10 mouse cellular contexts compared by ENCODE assay signal in genomic region chr4:149789421-149790194, GRCm38 (mm10). TPM values are rescaled to one million over a fixed set of nuclear protein-coding genes. Genes with fewer than 3 reads are reported as not detected.
DNase-seq lines count a peak whose midpoint lies in the region; ATAC-seq and TF ChIP-seq lines count a peak whose summit lies in the region.
"Had no signal": no experiment of that assay in that cellular context is flagged by ENCODE, and none has a peak within 500 bp of the region (broad histone marks: within the 10 kb centered on the region; RNA-seq: fewer than 3 reads in every experiment).

No protein-coding gene starts in this region.

- no peak for TF ChIP-seq POLR2A in MEL (IDR thresholded peaks at IDR 0.05; ENCODE audit: control insufficient read depth in 1 of 2, insufficient read depth in 1 of 2, low read depth in 1 of 2, low read length in 2 of 2, poor library complexity in 1 of 2)

- no peaks in the 10 kb centered on the region for H3K36me3 ChIP-seq in hindbrain, embryonic 13.5 days
- no peaks in the 10 kb centered on the region for H3K36me3 ChIP-seq in hindbrain, embryonic 12.5 days
- peaks cover 0 to 27% of the 10 kb centered on the region in 2 experiments; a peak in 2 of 4 replicates for H3K36me3 ChIP-seq in MEL (ENCODE audit: control insufficient read depth in 1 of 2, insufficient read depth in 2 of 2, low read length in 2 of 2)
- no peaks in the 10 kb centered on the region for H3K36me3 ChIP-seq in lung, embryonic 16.5 days (ENCODE audit: control insufficient read depth, insufficient read depth, low read length)
- H3K36me3 ChIP-seq in midbrain, embryonic 11.5 days (ENCODE audit: control insufficient read depth, insufficient read depth, low read length), result no peaks in the 10 kb centered on the region
- H3K36me3 ChIP-seq in forebrain, embryonic 14.5 days (ENCODE audit: control insufficient read depth, insufficient read depth, low read length), result no peaks in the 10 kb centered on the region
- H3K36me3 ChIP-seq: limb, embryonic 15.5 days had no signal

- peaks cover 17% of the 10 kb centered on the region for H3K4me1 ChIP-seq in hindbrain, embryonic 13.5 days (replicated peaks)
- H3K4me1 ChIP-seq in hindbrain, embryonic 12.5 days, result peaks cover 7% of the 10 kb centered on the region; the same call in 1 of the 2 replicates
- H3K4me1 ChIP-seq in MEL (ENCODE audit: control insufficient read depth in 1 of 2, insufficient read depth in 2 of 2, low read length in 2 of 2), result peaks cover 12 to 40% of the 10 kb centered on the region in 2 experiments
- H3K4me1 ChIP-seq in lung, embryonic 16.5 days (replicated peaks; ENCODE audit: control insufficient read depth, insufficient read depth, low read length), result peaks cover 16% of the 10 kb centered on the region
- H3K4me1 ChIP-seq in midbrain, embryonic 11.5 days (ENCODE audit: control insufficient read depth, insufficient read depth, low read length), result 0 out of 2 replicates have a peak, but pooled peaks cover 2% of the 10 kb centered on the region
- no peaks in the 10 kb centered on the region for H3K4me1 ChIP-seq in forebrain, embryonic 14.5 days (ENCODE audit: control insufficient read depth, insufficient read depth, low read length)

- no peaks in the 10 kb centered on the region for H3K79me2 ChIP-seq in MEL (ENCODE audit: control insufficient read depth, insufficient read depth, low read length, poor library complexity)

- no peak overlapping the region for H3K4me3 ChIP-seq in hindbrain, embryonic 13.5 days
- no peak overlapping the region for H3K4me3 ChIP-seq in hindbrain, embryonic 12.5 days
- no peak overlapping the region for H3K4me3 ChIP-seq in MEL (ENCODE audit: control insufficient read depth in 1 of 2, insufficient read depth in 1 of 2, low read depth in 2 of 2, low read length in 2 of 2)
- H3K4me3 ChIP-seq in lung, embryonic 16.5 days (ENCODE audit: low read length), result no peak overlapping the region
- H3K4me3 ChIP-seq in midbrain, embryonic 11.5 days (ENCODE audit: low read depth, low read length), result no peak overlapping the region
- no peak overlapping the region for H3K4me3 ChIP-seq in forebrain, embryonic 14.5 days (ENCODE audit: low read depth, low read length)
- H3K4me3 ChIP-seq: limb, embryonic 15.5 days had no signal

- no peak for TF ChIP-seq RAD21 in MEL (IDR thresholded peaks at IDR 0.05; ENCODE audit: low read depth, low read length)

- H3K9ac ChIP-seq in hindbrain, embryonic 13.5 days, result no peak overlapping the region
- H3K9ac ChIP-seq in hindbrain, embryonic 12.5 days, result no peak overlapping the region
- H3K9ac ChIP-seq in MEL (ENCODE audit: control insufficient read depth, low read depth, low read length, poor library complexity, severe bottlenecking), result peak overlapping the region; percentile 27; the same call in 1 of the 2 replicates
- no peak overlapping the region for H3K9ac ChIP-seq in lung, embryonic 16.5 days (ENCODE audit: low read length)
- no peak overlapping the region for H3K9ac ChIP-seq in midbrain, embryonic 11.5 days (ENCODE audit: low read length)
- H3K9ac ChIP-seq in forebrain, embryonic 14.5 days (ENCODE audit: low read length), result no peak overlapping the region
- H3K9ac ChIP-seq: limb, embryonic 15.5 days had no signal

- no peak; a peak in 1 of 4 replicates for TF ChIP-seq EP300 in MEL (IDR thresholded peaks at IDR 0.05; ENCODE audit: low read depth in 1 of 2, low read length in 2 of 2)

- no peak for DNase-seq in MEL (ENCODE audit: low read depth, low spot score)
- DNase-seq in gastrocnemius, postnatal 14 days, result peak; percentile 58
- no peak for DNase-seq in midbrain, embryonic 11.5 days (ENCODE audit: low spot score, missing footprints)
- DNase-seq in layer of hippocampus, adult 9-11 months, result no peak
- DNase-seq in forebrain, embryonic 14.5 days (ENCODE audit: low spot score), result no peak
- DNase-seq: retina, postnatal 1 day had no signal

- no peak for TF ChIP-seq CTCF in MEL (IDR thresholded peaks at IDR 0.05 in 2 of 3, conservative IDR thresholded peaks at IDR 0.05 in 1 of 3; ENCODE audit: control insufficient read depth in 1 of 3, insufficient read depth in 1 of 3, low read depth in 2 of 3, low read length in 3 of 3, poor library complexity in 1 of 3, severe bottlenecking in 1 of 3)

- intact Hi-C loops in gastrocnemius, postnatal 14 days (cut with DNase I; ENCODE audit: low total_unique reads), result no loop called here

- no peaks in the 10 kb centered on the region for H3K9me3 ChIP-seq in hindbrain, embryonic 13.5 days
- H3K9me3 ChIP-seq in hindbrain, embryonic 12.5 days (replicated peaks), result no peaks in the 10 kb centered on the region
- no peaks in the 10 kb centered on the region for H3K9me3 ChIP-seq in MEL (replicated peaks; ENCODE audit: insufficient read depth, low read length)
- no peaks in the 10 kb centered on the region for H3K9me3 ChIP-seq in lung, embryonic 16.5 days (ENCODE audit: control insufficient read depth, low read length)
- H3K9me3 ChIP-seq in midbrain, embryonic 11.5 days (ENCODE audit: control insufficient read depth, low read length), result no peaks in the 10 kb centered on the region
- no peaks in the 10 kb centered on the region for H3K9me3 ChIP-seq in forebrain, embryonic 14.5 days (replicated peaks; ENCODE audit: control insufficient read depth, low read length)
- H3K9me3 ChIP-seq: limb, embryonic 15.5 days had no signal

- H3K4me2 ChIP-seq in hindbrain, embryonic 13.5 days, result no peak overlapping the region
- H3K4me2 ChIP-seq in hindbrain, embryonic 12.5 days (replicated peaks), result no peak overlapping the region
- H3K4me2 ChIP-seq in lung, embryonic 16.5 days (ENCODE audit: low read depth, low read length), result no peak overlapping the region
- no peak overlapping the region for H3K4me2 ChIP-seq in midbrain, embryonic 11.5 days
- H3K4me2 ChIP-seq in forebrain, embryonic 14.5 days (ENCODE audit: low read length), result no peak overlapping the region
- H3K4me2 ChIP-seq: limb, embryonic 15.5 days had no signal

- H3K27ac ChIP-seq in hindbrain, embryonic 13.5 days, result 0 out of 2 replicates have a peak overlapping the region, but pooled peaks have one; percentile 40
- H3K27ac ChIP-seq in hindbrain, embryonic 12.5 days, result no peak overlapping the region
- peak overlapping the region; percentile 62 for H3K27ac ChIP-seq in MEL (ENCODE audit: control insufficient read depth, low read depth, low read length)
- no peak overlapping the region for H3K27ac ChIP-seq in lung, embryonic 16.5 days (ENCODE audit: low read length)
- H3K27ac ChIP-seq in midbrain, embryonic 11.5 days (ENCODE audit: low read depth, low read length), result no peak overlapping the region
- no peak overlapping the region for H3K27ac ChIP-seq in forebrain, embryonic 14.5 days (ENCODE audit: low read depth, low read length)
- H3K27ac ChIP-seq: limb, embryonic 15.5 days had no signal

- no peaks in the 10 kb centered on the region for H3K27me3 ChIP-seq in hindbrain, embryonic 13.5 days
- no peaks in the 10 kb centered on the region for H3K27me3 ChIP-seq in hindbrain, embryonic 12.5 days
- H3K27me3 ChIP-seq in MEL (ENCODE audit: control insufficient read depth in 1 of 2, insufficient read depth in 2 of 2, low read length in 2 of 2), result no peaks in the 10 kb centered on the region
- no peaks in the 10 kb centered on the region for H3K27me3 ChIP-seq in lung, embryonic 16.5 days (ENCODE audit: control insufficient read depth, insufficient read depth, low read depth, low read length)
- H3K27me3 ChIP-seq in midbrain, embryonic 11.5 days (ENCODE audit: control insufficient read depth, insufficient read depth, low read length), result no peaks in the 10 kb centered on the region
- H3K27me3 ChIP-seq in forebrain, embryonic 14.5 days (replicated peaks; ENCODE audit: control insufficient read depth, insufficient read depth, low read length), result no peaks in the 10 kb centered on the region
- H3K27me3 ChIP-seq: limb, embryonic 15.5 days had no signal

- ATAC-seq in hindbrain, embryonic 13.5 days (ENCODE audit: low FRiP score), result no peak
- no peak for ATAC-seq in hindbrain, embryonic 12.5 days (ENCODE audit: low FRiP score)
- peak; percentile 59; the same call in 1 of the 2 replicates for ATAC-seq in lung, embryonic 16.5 days (ENCODE audit: low read depth)
- no peak for ATAC-seq in midbrain, embryonic 11.5 days (ENCODE audit: low FRiP score)
- ATAC-seq in forebrain, embryonic 14.5 days, result no peak

- WGBS in hindbrain, embryonic 13.5 days, result 80% methylated on average over 13 of the region's 13 CpGs
- 80% methylated on average over 13 of the region's 13 CpGs for whole genome bisulfite sequencing in hindbrain, embryonic 12.5 days
- 63% methylated on average over 13 of the region's 13 CpGs for WGBS in lung, embryonic 16.5 days
- WGBS in midbrain, embryonic 11.5 days, result 72% methylated on average over 13 of the region's 13 CpGs
- WGBS in forebrain, embryonic 14.5 days, result 72% methylated on average over 13 of the region's 13 CpGs

TF ChIP-seq in MEL, 35 proteins besides CTCF, POLR2A, EP300 and RAD21 (continues in another document):
- TF ChIP-seq KAT2A (conservative IDR thresholded peaks at IDR 0.05; ENCODE audit: low read depth, low read length), result no peak
- TF ChIP-seq MXI1 (IDR thresholded peaks at IDR 0.05; ENCODE audit: low read depth, low read length), result no peak
- no peak for TF ChIP-seq JUND (IDR thresholded peaks at IDR 0.05; ENCODE audit: low read depth, low read length)

RNA-seq across cellular contexts. Expression of gene Slc25a33, which starts 15.5 kb away (rescaled TPM):
- polyA plus RNA-seq in hindbrain, embryonic 13.5 days (2015; fragmentation: Nextera tagmentation; extraction: Ambion mirVana), result 27.6 and 28.3 TPM in 2 replicates
- polyA plus RNA-seq in hindbrain, embryonic 12.5 days (2016; fragmentation: Nextera tagmentation; extraction: Ambion mirVana), result 18.8 and 18.9 TPM in 2 replicates
- total RNA-seq in MEL (2012; rRNA removed), result 20.6 and 21.4 TPM in 2 replicates
- 100 to 1,000 TPM in 1 of 2 experiments, 10 to 100 TPM in 1; 24.8 to 103 TPM for polyA plus RNA-seq in MEL (2012; ENCODE audit: insufficient read depth in 1 of 2, insufficient read length in 2 of 2, low read depth in 1 of 2, low replicate concordance in 2 of 2, missing spikeins in 1 of 2)
- total RNA-seq in gastrocnemius, postnatal 14 days (2021), result 10 to 100 TPM; 10.5 to 12.0 TPM
- 5.8 TPM in 2 replicates for polyA plus RNA-seq in lung, embryonic 16.5 days (2015; fragmentation: Nextera tagmentation; extraction: Ambion mirVana)
- 18.6 and 21.4 TPM in 2 replicates for polyA plus RNA-seq in midbrain, embryonic 11.5 days (2014; fragmentation: Nextera tagmentation; extraction: Ambion mirVana)
- polyA plus RNA-seq in forebrain, embryonic 14.5 days (2014; fragmentation: Nextera tagmentation; extraction: Ambion mirVana), result 20.4 and 21.9 TPM in 2 replicates

RNA-seq across cellular contexts. Expression of gene Tmem201, which starts 51.8 kb away (rescaled TPM):
- 36.3 and 41.2 TPM in 2 replicates for polyA plus RNA-seq in hindbrain, embryonic 13.5 days (2015; fragmentation: Nextera tagmentation; extraction: Ambion mirVana)
- polyA plus RNA-seq in hindbrain, embryonic 12.5 days (2016; fragmentation: Nextera tagmentation; extraction: Ambion mirVana), result 39.6 and 39.7 TPM in 2 replicates
- total RNA-seq in MEL (2012; rRNA removed), result 28.3 and 31.5 TPM in 2 replicates
- 10 to 100 TPM in 1 of 2 experiments, not detected in 1; 60.6 TPM for polyA plus RNA-seq in MEL (2012; ENCODE audit: insufficient read depth in 1 of 2, insufficient read length in 2 of 2, low read depth in 1 of 2, low replicate concordance in 2 of 2, missing spikeins in 1 of 2)
- total RNA-seq in gastrocnemius, postnatal 14 days (2021), result 10 to 100 TPM; 37.3 to 40.4 TPM
- 22.1 and 26.0 TPM in 2 replicates for polyA plus RNA-seq in lung, embryonic 16.5 days (2015; fragmentation: Nextera tagmentation; extraction: Ambion mirVana)
- 15.8 and 18.4 TPM in 2 replicates for polyA plus RNA-seq in midbrain, embryonic 11.5 days (2014; fragmentation: Nextera tagmentation; extraction: Ambion mirVana)
- 20.4 and 24.9 TPM in 2 replicates for polyA plus RNA-seq in forebrain, embryonic 14.5 days (2014; fragmentation: Nextera tagmentation; extraction: Ambion mirVana)

Comparison
In these comparisons a context has a peak if more than half of its experiments do, and no peak if none do; other contexts are left out.
1. H3K27ac ChIP-seq: peak in hindbrain, embryonic 13.5 days (single experiment) and MEL (single experiment); none in hindbrain, embryonic 12.5 days (single experiment), lung, embryonic 16.5 days (single experiment), midbrain, embryonic 11.5 days (single experiment) and forebrain, embryonic 14.5 days (single experiment).